Mouse (Mus musculus) hindbrain, embryonic 12.5 days (tissue): ENCODE data around the gene Mbd3. TPM values are rescaled to one million over a fixed set of nuclear protein-coding genes. Genes with fewer than 3 reads are reported as not detected.
"Not testable (repeated sequence)": the region's sequence is repeated elsewhere in the genome, so short reads cannot be mapped to it uniquely, and the experiment has no call there.

Source experiments
- ATAC-seq: fragments of 200-750 bp; cut with Nextera tagmentation; 2 replicates; pipeline ENCODE4 v1.8.0; 2017; ENCODE audit warnings: moderate TSS enrichment; ENCODE audit not compliant: low FRiP score
- H3K27ac ChIP-seq: fragments of 300-500 bp; sonication (generic); 2 replicates; pipeline ENCODE4 v1.5.1; 2016; ENCODE audit warnings: mild to moderate bottlenecking
- H3K27me3 ChIP-seq: fragments of 300-500 bp; sonication (generic); 2 replicates; pipeline ENCODE4 v1.6.1; 2016; ENCODE audit warnings: mild to moderate bottlenecking
- H3K36me3 ChIP-seq: fragments of 300-500 bp; sonication (generic); 2 replicates; pipeline ENCODE4 v1.6.1; 2016; ENCODE audit warnings: mild to moderate bottlenecking
- H3K4me1 ChIP-seq: fragments of 300-500 bp; sonication (generic); 2 replicates; pipeline ENCODE4 v1.6.1; 2016
- H3K4me2 ChIP-seq: fragments of 300-500 bp; sonication (generic); replicated peaks from 2 replicates; pipeline ENCODE4 v1.6.1; 2016; ENCODE audit warnings: mild to moderate bottlenecking
- H3K4me3 ChIP-seq: fragments of 300-500 bp; sonication (generic); 2 replicates; pipeline ENCODE4 v1.5.1; 2016; ENCODE audit warnings: mild to moderate bottlenecking
- H3K9ac ChIP-seq: fragments of 300-500 bp; sonication (generic); 2 replicates; pipeline ENCODE4 v1.6.1; 2016; ENCODE audit warnings: mild to moderate bottlenecking, moderate library complexity
- H3K9me3 ChIP-seq: fragments of 300-500 bp; sonication (generic); replicated peaks from 2 replicates; pipeline ENCODE4 v1.6.1; 2016; ENCODE audit warnings: mild to moderate bottlenecking
- WGBS: fragments of 180-500 bp; shearing (Covaris S2); methylation state at CpG from one replicate; pipeline ENCODE4 v1.1.7; 2016; 5-methylcytosine and 5-hydroxymethylcytosine counted together
- polyA plus RNA-seq: library from polyadenylated mRNA; unstranded; fragments of >200 nt; fragmentation: Nextera tagmentation; extraction: Ambion mirVana; gene quantifications from 2 replicates; pipeline ENCODE4 v1.2.1, GENCODE M21; 2016

The Mbd3 gene
- polyA plus RNA-seq, 1 experiment from 2014 or later = 296 TPM

GRCm38 (mm10) chr10:80356001-80356682, 43.2 kb downstream of the Mbd3 start, which contains the start of gene Plk5:
Gene Plk5 (plus strand): TSS chr10:80356459.
- peak within 1 kb of the TSS; percentile 29 for H3K4me3 ChIP-seq
- H3K9ac ChIP-seq = 0 out of 2 replicates have a peak within 1 kb of the TSS, but pooled peaks have one; percentile 28
- WGBS = 1% methylated on average over 53 of the region's 53 CpGs
- peaks cover 16% of the 10 kb centered on the region for H3K4me1 ChIP-seq
- no peak for ATAC-seq
- no peaks in the 10 kb centered on the region for H3K36me3 ChIP-seq
- peak within 1 kb of the TSS; percentile 52 for H3K4me2 ChIP-seq
- peaks cover 98% of the 10 kb centered on the region for H3K27me3 ChIP-seq
- no peaks in the 10 kb centered on the region for H3K9me3 ChIP-seq
- H3K27ac ChIP-seq = no peak within 1 kb of the TSS

- H3K9ac ChIP-seq = no peak overlapping the region
- no peaks in the 10 kb centered on the region for H3K36me3 ChIP-seq
- H3K27me3 ChIP-seq = peaks cover 100% of the 10 kb centered on the region
- H3K4me1 ChIP-seq = peaks cover 16% of the 10 kb centered on the region
- 14% methylated on average over 9 of the region's 9 CpGs for WGBS
- H3K4me3 ChIP-seq = no peak overlapping the region
- H3K27ac ChIP-seq = no peak overlapping the region
- no peak overlapping the region for H3K4me2 ChIP-seq
- no peak for ATAC-seq
- H3K9me3 ChIP-seq = no peaks in the 10 kb centered on the region
Observed at GRCm38 (mm10) chr10:80355431-80355830, 43.9 kb downstream of the Mbd3 start.

- no peak overlapping the region for H3K27ac ChIP-seq
- H3K9me3 ChIP-seq = no peaks in the 10 kb centered on the region
- H3K4me3 ChIP-seq = no peak overlapping the region
- ATAC-seq = no peak
- no peak overlapping the region for H3K9ac ChIP-seq
- H3K4me2 ChIP-seq = no peak overlapping the region
- peaks cover 100% of the 10 kb centered on the region for H3K27me3 ChIP-seq
- H3K36me3 ChIP-seq = no peaks in the 10 kb centered on the region
- peaks cover 24% of the 10 kb centered on the region for H3K4me1 ChIP-seq
- 60% methylated on average over 8 of the region's 8 CpGs for WGBS
Observed at GRCm38 (mm10) chr10:80352727-80353126, 46.6 kb downstream of the Mbd3 start.

GRCm38 (mm10) chr10:80351896-80352295, 47.5 kb downstream of the Mbd3 start:
- peaks cover 100% of the 10 kb centered on the region for H3K27me3 ChIP-seq
- no peak overlapping the region for H3K4me3 ChIP-seq
- no peak overlapping the region for H3K9ac ChIP-seq
- H3K27ac ChIP-seq = no peak overlapping the region
- no peak for ATAC-seq
- no peak overlapping the region for H3K4me2 ChIP-seq
- no peaks in the 10 kb centered on the region for H3K36me3 ChIP-seq
- WGBS = 24% methylated on average over 11 of the region's 11 CpGs
- peaks cover 20% of the 10 kb centered on the region for H3K4me1 ChIP-seq
- no peaks in the 10 kb centered on the region for H3K9me3 ChIP-seq

DNA sequence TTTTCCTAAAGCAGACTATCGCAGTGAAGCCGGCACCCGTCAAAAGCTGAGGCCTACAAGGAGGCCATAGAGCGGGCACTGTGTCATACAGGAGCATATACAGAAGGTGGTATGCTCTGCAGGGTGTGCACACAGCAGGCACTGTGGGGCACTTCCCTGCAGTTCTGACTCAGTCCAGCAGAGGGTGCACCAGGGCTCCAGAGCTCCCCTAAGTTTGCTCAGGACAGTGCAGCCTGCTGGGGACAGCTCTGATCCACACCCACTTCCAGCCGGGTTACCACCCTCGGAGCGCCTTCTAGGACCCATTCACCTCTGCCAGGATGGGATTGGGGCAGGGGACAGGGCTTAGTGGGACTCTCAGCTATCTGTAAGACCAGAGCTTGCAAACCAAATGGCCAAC, 49.1 kb downstream of the Mbd3 start:
- ATAC-seq = peak; percentile 55
- H3K9ac ChIP-seq = no peak overlapping the region
- peaks cover 98% of the 10 kb centered on the region for H3K27me3 ChIP-seq
- peaks cover 13% of the 10 kb centered on the region for H3K4me1 ChIP-seq
- no peak overlapping the region for H3K4me2 ChIP-seq
- H3K9me3 ChIP-seq = no peaks in the 10 kb centered on the region
- H3K36me3 ChIP-seq = no peaks in the 10 kb centered on the region
- H3K27ac ChIP-seq = no peak overlapping the region
- WGBS = 5% methylated on average over 7 of the region's 7 CpGs
- no peak overlapping the region for H3K4me3 ChIP-seq

- Histone ChIP-seq H3K4me3 (peak overlapping the region; percentile 7; the same call in 1 of the 2 replicates), H3K36me3 (no peaks in the 10 kb centered on the region), H3K27me3 (peaks cover 98% of the 10 kb centered on the region), H3K4me1 (peaks cover 18% of the 10 kb centered on the region), H3K27ac (no peak overlapping the region), H3K4me2 (0 out of 2 replicates have a peak overlapping the region, but pooled peaks have one; percentile 13), H3K9me3 (no peaks in the 10 kb centered on the region), H3K9ac (peak overlapping the region; percentile 6; the same call in 1 of the 2 replicates)
- 15% methylated on average over 26 of the region's 26 CpGs for WGBS
- no peak for ATAC-seq
Observed at GRCm38 (mm10) chr10:80348981-80349380, 50.4 kb downstream of the Mbd3 start.

DNA sequence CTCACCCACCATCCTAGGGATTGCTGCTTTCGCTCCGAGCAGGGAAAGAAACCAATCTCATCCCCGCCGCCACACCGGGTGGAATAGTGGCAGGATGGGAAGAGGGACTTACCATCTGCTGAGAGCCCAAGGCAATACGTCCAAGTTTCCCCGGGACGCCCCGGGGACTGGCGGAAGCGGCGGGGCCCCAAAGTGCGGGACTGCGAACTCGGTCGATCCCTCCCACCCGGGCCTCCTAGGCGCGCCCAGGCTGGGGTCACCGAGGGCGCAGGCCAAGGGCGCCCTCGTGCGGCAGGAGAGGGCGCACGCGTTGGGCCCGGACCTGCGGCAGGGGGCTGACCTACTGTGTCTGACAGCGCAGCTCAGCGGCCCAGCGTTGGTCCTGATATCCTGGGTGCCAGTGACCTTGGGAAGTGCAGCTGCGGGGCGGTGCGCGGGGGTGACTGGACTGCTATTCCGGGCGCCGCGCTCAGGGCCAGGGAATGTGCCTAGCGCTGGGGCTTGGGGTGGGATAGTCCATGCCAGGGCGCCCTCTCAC, 51.0 kb downstream of the Mbd3 start, which contains the start of gene Adamtsl5:
TSS of gene Adamtsl5 (minus strand) at position 169 of the 538 bp plus-strand sequence.
- under 1% methylated on average over 40 of the region's 42 CpGs for WGBS
- 0 out of 2 replicates have a peak, but pooled peaks have one; percentile 15 for ATAC-seq
- H3K36me3 ChIP-seq = no peaks in the 10 kb centered on the region

GRCm38 (mm10) chr10:80347514-80347967, 51.8 kb downstream of the Mbd3 start:
- H3K4me3 ChIP-seq = no peak overlapping the region

More for the DNA sequence above, 51.0 kb downstream of the Mbd3 start, which contains the start of gene Adamtsl5:
- Histone ChIP-seq H3K27me3 (peaks cover 98% of the 10 kb centered on the region), H3K9ac (peak within 1 kb of the TSS; percentile 6; the same call in 1 of the 2 replicates), H3K4me2 (peak within 1 kb of the TSS; percentile 31), H3K4me1 (peaks cover 22% of the 10 kb centered on the region), H3K9me3 (no peaks in the 10 kb centered on the region), H3K27ac (no peak within 1 kb of the TSS), H3K4me3 (peak within 1 kb of the TSS; percentile 7)

GRCm38 (mm10) chr10:80345929-80346328, 53.4 kb downstream of the Mbd3 start:
- not testable (repeated sequence) for H3K9me3 ChIP-seq, H3K4me2 ChIP-seq, H3K9ac ChIP-seq, H3K27ac ChIP-seq, ATAC-seq, H3K4me3 ChIP-seq, H3K36me3 ChIP-seq
- 67% methylated on average over 6 of the region's 6 CpGs for WGBS
- Histone ChIP-seq H3K4me1 (peaks cover 45% of the 10 kb centered on the region), H3K27me3 (peaks cover 98% of the 10 kb centered on the region)

More at GRCm38 (mm10) chr10:80347514-80347967, 51.8 kb downstream of the Mbd3 start:
- H3K9ac ChIP-seq = no peak overlapping the region
- H3K4me2 ChIP-seq = no peak overlapping the region
- no peak overlapping the region for H3K27ac ChIP-seq
- no peaks in the 10 kb centered on the region for H3K9me3 ChIP-seq
- no peak for ATAC-seq
- H3K36me3 ChIP-seq = no peaks in the 10 kb centered on the region
- 13% methylated on average over 17 of the region's 17 CpGs for WGBS
- peaks cover 98% of the 10 kb centered on the region for H3K27me3 ChIP-seq
- H3K4me1 ChIP-seq = peaks cover 30% of the 10 kb centered on the region

DNA sequence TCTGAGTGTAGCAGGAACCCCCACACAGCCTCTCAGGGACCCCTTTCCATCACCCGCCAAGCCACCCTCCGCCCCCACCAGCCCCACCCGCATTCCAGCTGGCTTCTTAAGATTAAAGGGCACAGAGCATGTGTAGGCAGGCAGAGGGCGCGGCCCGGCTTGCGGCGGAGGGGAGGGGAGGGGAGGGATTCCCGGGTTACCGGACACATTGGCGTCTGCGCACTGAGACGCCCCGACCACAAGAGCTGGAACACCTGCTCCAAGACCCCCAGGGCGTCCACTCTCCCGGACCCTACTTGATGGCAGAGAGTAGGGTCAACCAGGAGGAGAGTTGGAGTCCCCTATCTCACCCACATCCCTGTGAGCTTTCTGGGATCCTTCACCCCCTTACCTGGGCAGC, 54.2 kb downstream of the Mbd3 start:
- Histone ChIP-seq H3K4me1 (peaks cover 49% of the 10 kb centered on the region), H3K27ac (no peak overlapping the region), H3K4me3 (no peak overlapping the region), H3K27me3 (peaks cover 98% of the 10 kb centered on the region), H3K36me3 (no peaks in the 10 kb centered on the region), H3K4me2 (peak overlapping the region; percentile 1; the same call in 1 of the 2 replicates), H3K9me3 (no peaks in the 10 kb centered on the region), H3K9ac (no peak overlapping the region)
- no peak for ATAC-seq
- WGBS = 0% methylated on average over 10 of the region's 16 CpGs

GRCm38 (mm10) chr10:80344131-80344661, 55.2 kb downstream of the Mbd3 start:
- no peak overlapping the region for H3K9ac ChIP-seq
- H3K4me2 ChIP-seq = no peak overlapping the region
- H3K4me3 ChIP-seq = no peak overlapping the region
- ATAC-seq = no peak
- H3K9me3 ChIP-seq = no peaks in the 10 kb centered on the region
- H3K36me3 ChIP-seq = no peaks in the 10 kb centered on the region
- peaks cover 50% of the 10 kb centered on the region for H3K4me1 ChIP-seq
- H3K27me3 ChIP-seq = peaks cover 94% of the 10 kb centered on the region
- 43% methylated on average over 9 of the region's 9 CpGs for WGBS
- H3K27ac ChIP-seq = no peak overlapping the region

DNA sequence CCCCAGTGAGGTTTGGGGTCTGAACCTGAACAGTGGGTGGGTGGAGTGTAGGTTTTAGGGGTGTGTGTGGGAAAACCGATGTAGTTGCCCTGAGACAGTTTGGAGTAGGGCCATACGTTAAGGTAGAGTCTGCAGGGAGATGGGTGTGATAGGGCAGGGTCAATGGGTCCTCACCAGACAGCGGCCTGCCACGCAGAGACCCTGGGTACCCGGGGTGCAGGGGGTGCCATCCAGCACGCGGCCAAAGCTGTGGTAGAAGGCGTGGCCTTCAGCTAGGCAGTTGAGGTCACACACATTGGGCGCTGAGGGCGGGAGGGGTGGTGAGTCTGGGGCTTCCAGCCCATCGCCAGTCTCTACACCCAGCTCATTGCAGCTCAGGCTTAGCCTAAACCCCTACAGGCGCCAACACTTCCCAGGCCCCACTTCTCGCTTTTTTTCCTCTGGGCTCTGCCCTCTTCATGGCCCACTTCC, 55.9 kb downstream of the Mbd3 start:
- Histone ChIP-seq H3K9me3 (no peaks in the 10 kb centered on the region), H3K4me2 (peak overlapping the region; percentile 54), H3K27ac (no peak overlapping the region), H3K4me1 (peaks cover 43% of the 10 kb centered on the region), H3K27me3 (peaks cover 87% of the 10 kb centered on the region), H3K9ac (no peak overlapping the region), H3K36me3 (no peaks in the 10 kb centered on the region), H3K4me3 (peak overlapping the region; percentile 33)
- WGBS = 29% methylated on average over 11 of the region's 13 CpGs
- peak; percentile 15 for ATAC-seq
